Mouse (Mus musculus) heart, postnatal 25 days (tissue): ENCODE measurements at regions not wholly inside any gene's neighbourhood (a gene's known extent, or its start where the extent isn't known, plus 50 kb on each side); places are given as distances from the start of the nearest gene placed in this dataset.

Experiments used
- DNase-seq: peaks from one replicate; pipeline ENCODE4 v3.0.0; 2022; ENCODE audit warnings: low spot score
- intact Hi-C: fragments of 180-260 bp; cut with DNase I; formaldehyde crosslinking; loops from one replicate; pipeline ENCODE4 v1.15.1; 2025

DNA sequence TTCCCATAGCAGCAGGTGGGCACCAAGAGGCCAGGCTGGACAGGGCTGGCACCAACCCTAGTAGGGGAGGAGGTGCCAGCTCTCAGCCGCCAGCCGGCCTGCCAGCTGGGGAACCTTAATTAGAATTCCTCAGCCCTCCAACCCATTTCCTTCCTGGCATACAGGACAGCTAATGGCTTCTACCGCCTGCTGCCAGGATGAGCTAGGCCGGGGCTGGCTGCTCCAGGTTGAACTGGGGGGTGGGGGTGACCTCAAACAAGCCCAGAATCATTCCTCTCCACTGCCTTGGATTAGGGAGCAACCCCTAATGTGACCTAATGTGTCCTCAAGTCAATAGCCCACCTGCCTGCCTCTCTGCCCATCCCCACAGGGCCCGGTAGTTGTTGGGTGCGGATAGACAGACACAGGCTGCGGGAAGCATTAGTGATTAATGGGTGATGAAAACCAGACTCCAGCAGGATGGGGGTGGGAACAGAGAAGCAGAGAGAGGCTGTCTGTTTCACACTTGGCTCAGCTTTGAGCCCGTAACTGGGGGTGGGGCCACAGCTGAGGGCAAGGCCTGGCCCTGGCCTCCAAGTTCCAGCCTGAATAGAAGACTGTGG, 105.9 kb downstream of the Zfp36l2 start:
- intact Hi-C loops, result loop anchor here (2.0 kb wide), 1 partner anchor 51 kb away; no protein-coding TSS in a partner anchor
- DNase-seq, result peak; percentile 73

DNA sequence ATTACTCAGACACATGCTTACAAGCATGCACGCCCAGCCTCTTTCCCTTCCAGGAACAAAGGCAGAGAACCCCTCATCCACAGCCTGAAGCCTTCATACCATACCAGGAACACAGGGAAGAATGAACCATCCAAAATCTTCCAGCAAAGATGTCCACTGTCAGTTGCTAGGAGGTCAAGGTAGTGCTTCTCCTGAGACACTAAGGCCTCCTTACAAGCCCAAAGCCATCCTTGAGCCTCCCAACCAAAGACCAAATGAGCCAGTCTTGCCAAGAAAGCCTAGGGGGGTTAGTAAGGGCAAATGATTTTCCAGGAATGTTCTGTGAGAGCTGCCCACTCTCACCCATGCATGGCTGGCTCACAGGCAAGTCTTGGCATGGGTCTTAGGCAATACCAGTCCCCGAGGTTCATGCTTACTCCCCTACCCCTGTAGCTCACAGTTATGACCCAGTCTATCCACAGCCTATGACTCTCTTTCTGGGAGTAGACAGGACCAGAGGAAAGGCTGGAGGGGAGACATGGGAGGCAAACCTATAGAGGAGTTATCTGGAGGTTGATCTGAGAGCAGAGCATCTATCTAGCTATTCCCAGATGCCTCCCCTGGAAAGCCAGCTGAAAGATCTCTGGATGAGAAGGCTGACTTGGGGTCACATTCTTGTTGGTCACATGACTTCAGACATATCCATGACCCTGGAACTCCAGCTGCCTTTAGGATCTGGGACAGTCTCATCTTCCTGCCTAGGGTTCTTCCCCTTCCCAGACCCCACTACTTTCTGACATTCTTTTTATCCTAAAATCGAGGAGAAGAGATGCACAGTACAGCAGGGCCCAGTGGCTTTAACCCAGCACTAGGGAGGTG, 112.4 kb downstream of the Zfp36l2 start:
- DNase-seq, result no peak
- intact Hi-C loops, result loop anchor here (5.0 kb wide), 1 partner anchor 602 kb away; the partner anchor contains the start of gene Abcg8

DNA sequence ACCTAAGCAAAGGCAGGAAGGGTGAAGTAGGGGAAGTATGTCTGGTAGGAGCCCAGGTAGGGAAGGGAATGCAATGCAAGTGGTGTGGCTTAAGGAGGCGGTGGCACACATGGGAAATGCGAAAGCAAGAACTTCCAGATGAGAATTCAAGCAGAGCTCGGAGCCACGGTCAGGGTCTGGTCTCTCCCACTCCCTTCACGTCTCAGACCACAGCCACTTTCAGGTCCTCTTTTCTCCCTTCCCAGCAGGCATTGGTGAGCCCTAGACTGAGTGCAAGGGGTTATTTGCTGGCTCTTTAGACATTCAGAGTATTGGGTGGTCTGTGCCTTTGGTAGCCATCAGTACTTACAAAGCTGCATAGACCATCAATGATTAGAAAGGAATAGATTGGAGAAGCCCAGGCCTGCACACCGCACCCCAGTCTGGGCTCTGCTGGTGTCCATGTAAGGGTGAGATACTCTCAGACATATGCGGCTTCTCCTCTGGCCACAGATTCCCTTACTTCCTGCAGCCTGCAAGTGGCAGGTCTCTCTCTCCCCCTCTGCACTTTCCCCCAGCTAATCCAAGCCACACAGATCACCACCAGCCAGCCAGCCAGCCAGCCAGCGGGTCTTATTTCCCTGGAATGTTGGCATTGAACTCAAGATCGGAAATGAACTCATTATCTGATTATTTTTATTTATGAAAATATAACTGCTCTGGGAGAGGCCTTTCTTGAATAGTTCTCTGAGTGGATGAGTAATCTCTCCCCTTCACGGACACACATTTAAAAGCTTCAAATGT, 113.6 kb downstream of the Zfp36l2 start:
- DNase-seq, result no peak
- intact Hi-C loops, result loop anchor here (5.0 kb wide), 1 partner anchor 38 kb away; no protein-coding TSS in a partner anchor

DNA sequence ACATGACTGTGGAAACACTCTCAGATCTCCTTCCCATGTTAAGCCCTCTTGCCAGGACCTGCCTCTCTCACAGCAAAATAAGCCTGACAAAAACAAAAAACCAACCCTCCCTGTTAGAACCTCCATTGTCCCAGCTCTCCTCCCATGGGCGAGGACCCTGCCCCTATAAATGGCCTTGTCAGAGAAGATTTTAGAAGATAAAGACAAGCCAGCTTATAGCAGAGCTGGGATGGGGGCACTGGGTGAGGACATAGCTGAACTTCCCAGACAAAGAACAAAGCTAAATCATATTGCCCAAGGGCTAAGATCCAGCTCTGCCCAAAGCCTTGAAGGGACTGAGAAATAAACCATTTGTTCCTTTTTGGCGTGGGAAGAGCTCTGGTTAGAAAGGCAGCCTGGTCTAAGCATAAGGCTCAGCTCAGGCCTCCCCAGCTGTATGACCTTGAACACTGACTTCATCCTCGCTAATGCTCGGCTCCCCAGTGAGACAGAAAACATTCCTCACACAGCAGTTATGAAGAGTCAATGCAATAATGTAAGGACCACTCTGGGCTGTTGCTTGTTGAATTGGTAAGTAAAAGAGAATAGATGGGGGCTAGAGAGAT, 115.2 kb downstream of the Zfp36l2 start:
- no peak for DNase-seq
- intact Hi-C loops, result loop anchor here (5.0 kb wide), 1 partner anchor 40 kb away; no protein-coding TSS in a partner anchor

DNA sequence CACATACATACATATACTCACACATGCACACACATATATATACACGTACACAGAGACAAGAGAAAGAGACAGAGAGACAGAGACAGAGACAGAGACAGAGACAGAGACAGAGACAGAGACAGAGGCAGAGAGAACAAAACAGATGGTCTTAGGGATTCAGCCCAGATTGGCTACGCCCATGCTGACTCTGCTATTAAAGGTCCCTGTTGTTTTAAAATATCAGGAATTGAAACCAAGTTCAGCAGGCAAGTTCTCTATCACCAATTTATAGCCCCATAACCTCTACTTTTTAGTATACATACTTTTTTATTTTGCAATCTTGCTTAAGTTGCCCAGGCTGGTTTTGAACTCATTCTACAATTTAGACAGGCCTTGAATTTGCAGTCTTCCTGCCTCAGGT, 115.9 kb downstream of the Zfp36l2 start:
- intact Hi-C loops, result loop anchor here (5.0 kb wide), 1 partner anchor 40 kb away; no protein-coding TSS in a partner anchor
- no peak for DNase-seq

DNA sequence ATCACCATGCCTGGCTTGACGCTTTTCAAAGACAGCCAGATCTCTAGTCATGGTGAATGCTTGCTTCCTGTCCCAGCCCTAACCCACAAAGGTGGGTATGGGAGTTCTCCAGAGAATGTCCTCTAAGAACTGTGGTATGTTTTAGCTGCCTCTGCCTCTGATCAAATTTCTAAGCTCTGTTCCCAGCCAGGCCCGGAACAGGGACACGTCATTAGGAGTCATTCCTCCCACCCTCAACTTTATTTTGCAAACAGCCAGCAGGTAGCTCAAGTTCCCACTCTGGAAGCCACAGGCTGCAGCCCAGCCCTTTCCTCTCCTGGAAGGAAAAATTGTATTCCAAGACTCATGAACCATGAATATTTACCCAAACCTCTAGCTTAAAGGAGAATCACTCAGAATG, 117.2 kb downstream of the Zfp36l2 start:
- intact Hi-C loops, result loop anchor here (5.0 kb wide), 1 partner anchor 42 kb away; no protein-coding TSS in a partner anchor
- no peak for DNase-seq

DNA sequence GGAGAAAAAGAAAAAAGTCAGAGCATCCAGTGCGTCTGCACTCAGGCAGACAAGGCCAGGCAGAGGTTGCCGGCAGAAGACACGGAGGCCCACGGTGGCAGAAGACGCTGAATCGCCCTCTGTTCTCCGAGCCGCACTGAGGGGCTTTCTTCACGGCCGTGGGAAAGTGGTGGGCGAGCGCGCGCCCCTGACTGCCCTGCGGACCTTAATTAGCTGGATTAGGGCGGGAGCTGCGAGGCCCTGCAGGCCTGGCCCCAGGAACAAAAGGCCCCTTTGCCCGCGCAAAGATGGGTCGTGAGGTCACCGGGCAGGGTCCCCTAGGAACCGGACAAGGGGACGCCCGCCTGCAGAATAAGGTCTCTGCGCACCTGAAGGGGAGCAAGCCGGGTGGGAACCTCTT, 120.6 kb downstream of the Zfp36l2 start:
- intact Hi-C loops, result no loop called here
- DNase-seq, result no peak

DNA sequence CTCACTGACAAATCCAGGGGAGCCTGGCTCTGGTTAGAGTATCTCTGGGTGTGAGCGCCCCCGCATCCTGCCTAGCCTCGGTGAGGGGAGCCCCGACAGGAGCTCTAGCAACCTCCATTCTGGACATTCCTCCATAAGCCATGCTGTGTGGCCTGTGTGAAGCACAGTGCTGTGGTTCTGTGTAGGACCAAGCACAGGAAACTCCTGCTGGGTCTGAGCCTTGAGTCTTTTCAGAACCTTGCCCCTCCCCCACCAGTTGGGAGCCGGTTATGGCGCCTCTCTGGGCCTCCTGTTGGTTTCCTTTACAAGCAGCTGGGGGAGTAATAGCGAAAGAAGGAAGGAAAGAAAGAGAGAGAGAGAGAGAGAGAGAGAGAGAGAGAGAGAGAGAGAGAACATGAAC, 124.0 kb downstream of the Zfp36l2 start:
- DNase-seq, result no peak
- intact Hi-C loops, result no loop called here

DNA sequence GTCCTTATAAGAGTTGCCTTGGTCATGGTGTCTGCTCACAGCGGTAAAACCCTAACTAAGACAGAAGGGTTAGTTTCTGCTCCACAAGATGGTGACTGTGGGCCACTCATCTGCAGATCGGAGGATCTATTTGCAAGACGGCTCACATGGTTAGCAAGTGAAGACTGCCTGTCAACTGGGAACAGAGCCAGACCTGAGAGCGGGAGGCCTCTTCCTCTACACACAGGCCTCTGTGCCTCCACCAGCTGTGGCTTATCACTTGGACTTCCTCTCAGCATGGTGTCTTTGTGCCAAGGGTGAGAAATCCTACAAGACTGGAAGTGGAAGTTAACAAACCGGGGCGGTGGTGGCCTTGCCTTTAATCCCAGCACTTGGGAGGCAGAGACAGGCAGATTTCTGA, 126.1 kb downstream of the Zfp36l2 start:
- DNase-seq, result peak; percentile 23
- intact Hi-C loops, result no loop called here

DNA sequence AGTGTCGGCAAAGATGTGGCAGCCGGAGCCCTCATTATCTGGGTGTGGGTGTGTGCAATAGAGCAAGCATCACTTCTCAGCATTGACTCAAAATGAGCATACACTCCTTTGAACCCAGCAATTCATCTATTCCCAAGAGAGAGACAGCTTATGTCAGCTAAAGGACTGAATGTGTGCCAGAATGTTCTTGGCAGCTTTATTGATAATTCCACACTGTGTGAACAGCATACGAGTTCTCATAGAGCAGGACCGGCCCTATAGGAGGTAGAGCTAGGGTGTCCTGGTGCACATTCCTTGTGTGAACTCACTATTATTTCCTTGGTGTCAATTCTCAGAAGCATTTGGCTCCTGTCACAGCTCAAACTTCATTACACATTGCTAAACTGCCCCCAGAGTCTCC, 131.3 kb downstream of the Zfp36l2 start:
- intact Hi-C loops, result no loop called here

DNA sequence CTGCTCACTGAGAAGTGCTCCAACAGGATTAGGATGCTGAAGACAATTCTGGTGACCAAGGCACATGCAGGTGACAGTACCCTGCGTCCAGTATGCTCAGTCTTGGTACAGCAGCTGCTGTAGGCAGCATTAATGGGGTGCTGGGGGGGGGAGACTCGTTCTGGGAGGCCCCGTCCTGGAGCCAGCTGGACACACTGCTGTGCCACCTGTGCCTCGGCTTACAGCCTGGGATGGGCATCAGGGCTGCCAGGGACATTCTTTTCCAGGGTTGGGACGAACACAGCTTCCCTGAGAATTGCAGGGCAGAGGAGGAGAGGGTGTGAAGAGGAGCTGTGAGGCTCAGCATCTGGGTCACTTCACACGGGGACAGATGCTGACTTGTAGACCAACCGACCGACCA, 135.3 kb downstream of the Zfp36l2 start:
- no peak for DNase-seq
- intact Hi-C loops, result no loop called here

More for the DNA sequence above, 131.3 kb downstream of the Zfp36l2 start:
- no peak for DNase-seq

DNA sequence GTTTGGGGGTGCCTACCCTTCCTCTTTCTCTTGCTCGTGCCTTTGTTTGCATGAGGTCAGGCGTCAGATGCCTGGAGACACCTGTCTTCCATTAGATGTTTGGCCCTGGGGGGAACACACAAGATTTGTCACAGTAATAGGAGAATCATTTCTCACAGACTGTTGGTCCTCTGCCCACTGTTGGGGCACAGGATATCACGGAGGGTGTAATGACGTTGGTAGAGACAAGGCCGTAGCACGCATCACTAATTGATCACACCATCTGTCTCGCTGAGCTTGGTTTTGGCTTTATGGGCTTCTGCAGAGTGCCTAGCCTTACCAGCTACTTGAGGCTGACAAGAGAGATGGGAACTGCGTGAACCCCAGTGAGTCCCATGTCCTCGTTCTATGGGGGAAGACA, 136.5 kb downstream of the Zfp36l2 start:
- DNase-seq, result no peak
- intact Hi-C loops, result no loop called here

DNA sequence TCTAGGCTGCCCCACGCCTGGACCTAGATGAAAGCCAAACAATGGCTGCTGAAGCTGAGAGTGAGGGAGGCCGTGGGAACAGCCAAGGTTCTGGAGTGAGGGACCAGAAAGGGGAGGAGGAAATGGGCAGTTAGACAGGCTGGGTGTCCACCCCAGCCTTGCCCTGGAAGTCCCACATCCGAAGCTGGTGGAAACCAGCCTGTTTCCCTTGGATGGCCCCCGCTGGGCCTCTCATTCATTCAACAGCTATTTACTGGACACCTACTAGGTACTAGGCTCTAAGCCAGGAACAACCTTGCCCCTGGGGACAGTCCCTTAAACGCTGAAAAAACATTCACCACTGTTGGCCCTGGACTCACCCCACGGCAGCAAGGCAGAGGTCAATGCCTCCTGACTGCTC, 139.2 kb downstream of the Zfp36l2 start:
- DNase-seq, result peak; percentile 66
- intact Hi-C loops, result no loop called here

DNA sequence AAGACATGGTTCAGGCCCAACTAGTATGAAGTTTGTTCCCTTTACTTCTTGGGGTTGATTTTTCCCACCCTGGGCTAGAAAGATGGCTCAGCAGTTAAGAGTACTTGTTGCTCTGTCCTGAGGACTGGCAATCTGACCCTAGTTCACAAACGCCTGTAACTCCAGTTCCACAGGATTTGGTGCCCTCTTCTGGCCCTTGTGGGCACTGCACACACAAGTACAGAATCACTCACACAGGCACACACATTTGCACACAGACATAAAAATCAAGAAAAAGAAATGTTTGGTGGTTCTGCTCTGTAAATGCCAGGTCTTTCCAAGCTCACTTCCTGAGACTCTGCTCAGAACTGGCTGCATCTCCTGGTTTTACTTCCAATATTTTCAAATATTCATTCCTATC, 140.2 kb downstream of the Zfp36l2 start:
- intact Hi-C loops, result no loop called here
- no peak for DNase-seq

DNA sequence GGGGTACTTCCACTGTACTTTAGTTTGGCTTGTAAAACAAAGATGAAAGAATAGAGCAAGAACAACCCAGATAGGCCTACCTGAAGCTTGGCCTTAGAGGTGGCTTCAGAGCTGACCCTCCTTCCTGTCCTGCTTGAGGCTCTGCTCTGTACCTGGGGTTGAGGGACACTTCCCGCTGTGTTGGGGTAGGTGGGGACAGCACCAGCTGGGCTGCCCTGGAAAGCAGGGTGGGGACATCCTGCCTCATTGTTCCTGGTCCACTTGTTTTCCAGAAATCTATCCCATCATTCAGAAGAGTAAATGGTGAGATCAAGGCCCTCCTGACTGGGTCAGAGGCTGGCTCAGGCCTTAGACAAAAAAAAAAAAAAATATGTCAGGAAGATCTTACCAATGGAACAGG, 141.9 kb downstream of the Zfp36l2 start:
- DNase-seq, result no peak
- intact Hi-C loops, result no loop called here

DNA sequence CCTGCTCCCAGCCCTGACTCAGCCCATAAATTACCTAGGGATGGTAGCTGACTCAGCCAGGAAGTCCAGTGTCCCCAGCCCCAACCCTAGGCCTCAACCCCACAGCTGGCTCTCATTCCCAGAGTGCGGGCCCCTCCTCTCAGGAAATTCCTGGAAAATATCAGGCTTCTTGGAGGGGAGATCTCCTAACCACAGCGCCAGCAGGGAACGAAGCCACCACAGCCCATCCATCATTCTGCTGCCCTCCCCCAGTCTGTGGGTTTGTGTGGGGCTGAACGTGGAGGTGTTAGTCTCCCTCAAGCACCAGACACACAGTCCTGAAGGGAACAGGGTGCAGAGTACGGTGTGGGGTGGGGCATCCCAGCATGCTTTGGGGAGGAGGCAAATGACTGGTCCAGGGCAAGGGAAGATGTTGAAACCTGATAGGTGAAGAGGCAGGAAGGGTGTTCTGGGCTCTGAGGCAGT, 143.2 kb downstream of the Zfp36l2 start:
- intact Hi-C loops, result no loop called here
- DNase-seq, result no peak

DNA sequence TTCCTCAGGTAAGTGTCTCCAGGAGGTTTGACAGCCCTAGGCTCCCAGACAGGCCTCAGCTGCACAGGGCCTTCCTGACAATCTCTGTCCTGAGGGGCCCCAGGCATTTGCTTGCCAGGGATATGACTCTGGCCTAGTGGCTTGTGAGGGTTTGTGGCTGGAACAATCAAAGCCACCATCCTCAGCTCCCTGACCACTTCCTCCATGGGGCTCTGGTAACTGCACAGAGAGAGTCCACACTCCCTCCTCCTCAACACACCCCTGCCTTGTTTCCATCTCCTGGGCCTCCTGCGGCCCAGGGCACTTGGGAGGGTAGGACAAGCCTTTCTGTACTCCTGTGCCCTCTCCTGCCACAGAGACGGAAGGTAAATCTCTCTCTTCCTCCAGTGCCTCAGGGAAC, 144.6 kb downstream of the Zfp36l2 start:
- intact Hi-C loops, result no loop called here
- no peak for DNase-seq

DNA sequence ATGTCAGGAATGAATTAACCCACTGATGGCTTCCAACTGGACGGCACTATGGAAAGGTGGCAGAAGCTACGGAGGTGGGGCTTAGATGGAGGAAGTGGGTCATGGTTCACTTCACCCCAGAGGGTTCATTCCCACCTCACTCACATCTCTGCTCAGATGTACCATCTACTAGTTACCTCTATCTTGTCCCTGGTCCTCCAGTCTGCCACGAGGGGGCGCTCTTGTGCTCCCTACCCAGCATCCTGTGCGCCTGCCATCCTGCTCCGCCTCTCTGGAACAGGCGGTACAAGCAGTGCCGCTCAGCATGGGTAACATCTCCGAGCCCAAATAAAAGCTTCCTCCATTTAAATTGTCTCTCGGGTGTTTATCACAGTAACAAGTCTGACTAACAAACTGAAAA, 148.3 kb downstream of the Zfp36l2 start:
- no peak for DNase-seq
- intact Hi-C loops, result no loop called here

DNA sequence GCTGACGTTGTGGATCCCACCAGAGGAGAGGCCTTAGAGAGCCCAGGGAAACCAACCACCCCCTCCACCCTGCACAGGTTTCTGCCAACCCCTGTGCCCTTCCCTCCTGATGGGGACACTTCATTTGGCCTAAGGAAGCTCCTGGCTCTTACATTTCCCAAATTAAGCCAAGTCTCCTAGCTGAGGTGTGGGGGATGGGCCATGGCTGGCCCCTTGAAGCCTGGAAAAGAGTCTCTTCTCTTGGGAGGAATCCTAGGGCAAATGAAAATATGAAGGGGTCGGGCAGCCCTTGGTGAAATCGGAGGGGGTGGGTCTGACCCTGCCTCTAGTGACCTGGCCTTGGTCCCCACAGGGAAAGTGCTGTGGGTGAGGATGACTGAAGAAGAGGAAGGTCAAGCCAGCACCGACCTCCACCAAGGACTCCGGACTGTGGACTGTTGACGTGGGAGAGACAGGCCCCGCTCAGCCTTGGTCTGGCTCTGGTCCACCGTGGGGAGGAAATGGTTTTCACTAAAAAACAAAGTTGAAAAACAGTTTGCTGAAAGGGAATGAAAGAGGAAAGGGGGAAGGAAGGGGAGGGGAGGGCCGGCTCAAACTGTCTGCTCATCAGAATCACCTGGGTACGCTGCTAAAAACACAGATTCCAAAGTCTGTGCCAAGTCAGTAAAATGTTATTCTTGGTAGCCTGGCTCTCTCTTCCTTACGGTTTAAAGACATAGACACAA, 150.0 kb downstream of the Zfp36l2 start:
- DNase-seq, result peak; percentile 36
- intact Hi-C loops, result no loop called here
